Mouse (Mus musculus): ENCODE measurements around the gene Gpr180.

Gpr180 gene

DNA sequence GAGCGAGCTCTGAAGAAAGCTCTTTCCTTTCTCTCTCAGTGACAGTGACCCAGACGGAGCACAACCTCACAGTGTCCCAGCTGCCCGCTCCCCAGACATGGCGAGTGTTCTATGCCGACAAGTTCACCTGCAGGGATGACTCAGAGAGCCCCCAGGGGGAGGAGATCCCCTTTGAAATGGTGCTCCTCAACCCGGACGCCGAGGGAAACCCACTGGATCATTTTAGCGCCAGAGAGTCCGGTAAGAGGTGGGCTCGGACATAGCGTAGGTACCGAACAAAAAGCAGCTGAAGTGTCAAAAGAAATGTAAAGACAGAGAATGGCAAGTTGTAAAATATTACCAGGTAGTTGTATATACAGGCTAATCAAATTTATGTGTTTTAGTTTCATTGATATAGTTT lies 11.1 kb downstream of the Gpr180 start:
- ChIA-PET CTCF (interaction anchor here in 1 of 4 experiments (1.3 kb wide), 1 partner anchor 656 kb away, joined by 3 read pairs; no protein-coding TSS in a partner anchor), POLR2A (interaction anchor here in 2 of 4 experiments (0.8 to 2.6 kb wide), 8 partner anchors 8 to 21 kb away, joined by 3 to 11 read pairs (median 3); partner anchors contain the start of genes Gpr180 (in 1 of the 2) and Tgds (in 1 of the 2))

DNA sequence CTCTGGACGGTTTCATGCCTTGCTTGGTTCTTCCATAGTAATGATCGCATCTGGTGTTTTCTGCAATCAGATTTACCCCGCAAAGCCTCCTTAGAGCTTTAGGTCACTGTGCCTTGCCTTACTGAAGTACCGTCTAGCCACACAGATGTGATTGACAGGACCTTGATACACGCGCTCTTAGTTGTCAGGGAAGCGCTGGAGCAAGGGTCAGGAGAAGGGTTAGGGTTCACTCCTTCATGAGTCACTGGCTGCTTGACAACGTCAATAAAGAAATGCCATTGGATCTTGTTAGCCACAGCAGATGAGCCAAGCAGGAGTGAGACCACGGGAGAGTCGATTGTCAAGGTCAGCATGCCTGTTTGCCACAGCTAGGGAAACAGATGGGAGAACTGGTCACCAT lies 11.6 kb downstream of the Gpr180 start:
- ChIA-PET CTCF (interaction anchor here in 1 of 4 experiments (1.3 kb wide), 1 partner anchor 656 kb away, joined by 3 read pairs; no protein-coding TSS in a partner anchor), POLR2A (interaction anchor here in 2 of 4 experiments (0.6 to 1.5 kb wide), 5 partner anchors 9 to 228 kb away, joined by 3 read pairs; partner anchors contain the start of gene Tgds (in 1 of the 2))

DNA sequence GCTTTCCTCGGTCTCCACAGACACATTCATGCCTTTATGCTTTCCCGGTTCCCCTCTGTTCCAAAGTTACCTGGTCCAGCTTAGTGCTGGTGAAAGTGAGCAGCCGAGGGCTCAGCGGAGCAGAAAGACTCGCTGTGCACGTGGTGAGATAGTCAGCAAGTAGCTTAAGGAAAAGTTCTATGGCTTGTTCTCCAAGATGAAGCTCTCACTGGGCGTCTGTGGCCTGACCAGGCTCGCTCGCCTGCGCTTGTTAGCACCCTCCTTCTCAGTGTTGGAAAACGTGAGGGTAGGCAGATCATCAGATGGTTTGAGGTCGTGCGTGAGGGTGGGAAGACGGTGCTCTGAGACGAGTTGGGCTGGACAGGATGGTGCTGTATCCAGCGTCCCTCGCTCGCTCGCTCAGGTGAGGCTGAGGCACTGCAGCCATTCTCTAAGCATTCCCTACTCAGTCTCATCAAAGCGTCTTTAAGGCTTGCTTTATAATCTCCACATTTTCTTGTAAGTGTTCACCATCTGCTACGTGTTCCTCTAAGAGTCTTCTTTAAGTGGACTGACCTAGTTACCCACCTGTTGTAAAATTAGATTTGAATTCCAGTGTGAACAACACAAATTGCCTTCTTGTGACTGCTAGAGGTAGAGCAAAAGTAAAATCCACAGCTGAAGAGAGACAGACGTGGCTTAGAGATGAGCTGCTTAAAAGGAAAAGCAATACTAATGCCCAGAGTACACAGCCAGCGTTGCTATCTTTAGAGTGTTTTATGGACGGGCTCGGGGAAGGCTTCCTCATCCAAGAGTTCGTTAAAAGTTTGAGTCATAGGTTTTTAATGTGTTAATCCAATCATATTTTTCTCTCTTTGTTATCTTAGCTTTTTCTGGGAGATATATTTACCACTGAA lies 13.9 kb downstream of the Gpr180 start:
- POLR2A ChIA-PET: interaction anchor here in 2 of 4 experiments (0.9 to 3.4 kb wide), 5 partner anchors 8 to 26 kb away, joined by 3 to 14 read pairs (median 4); no protein-coding TSS in a partner anchor
- CTCF ChIA-PET: interaction anchor here in 1 of 4 experiments (1.0 kb wide), 1 partner anchor 18 kb away, joined by 4 read pairs; no protein-coding TSS in a partner anchor

DNA sequence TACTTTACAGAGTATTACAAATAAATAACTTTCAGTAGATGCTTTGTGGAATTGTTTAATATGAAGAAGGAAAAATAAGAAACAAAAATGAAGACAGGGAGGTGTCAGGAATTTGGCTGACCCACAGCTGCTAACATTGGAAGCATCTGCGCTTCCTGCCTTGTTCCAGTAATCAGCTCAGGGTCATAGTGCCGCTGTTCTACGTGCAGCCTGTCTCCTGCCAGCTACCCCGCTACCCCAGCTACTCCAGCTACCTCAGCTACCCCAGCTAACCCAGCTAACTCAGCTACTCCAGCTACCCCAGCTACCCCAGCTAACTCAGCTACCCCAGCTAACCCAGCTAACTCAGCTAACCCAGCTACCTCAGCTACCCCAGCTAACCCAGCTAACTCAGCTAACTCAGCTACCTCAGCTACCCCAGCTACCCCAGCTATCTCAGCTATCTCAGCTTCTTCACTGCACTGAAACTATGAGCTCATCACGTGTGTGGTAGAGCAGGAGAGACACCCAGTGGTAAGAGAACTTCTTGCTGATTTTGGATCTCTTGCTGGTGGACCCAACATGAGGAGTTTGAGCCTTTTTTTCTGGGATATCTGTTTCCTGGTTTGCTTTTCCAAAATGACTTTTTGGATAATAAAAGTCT lies 14.8 kb downstream of the Gpr180 start:
- POLR2A ChIA-PET: interaction anchor here in 2 of 4 experiments (1.0 to 3.4 kb wide), 3 partner anchors 14 to 23 kb away, joined by 3 to 14 read pairs (median 4); no protein-coding TSS in a partner anchor
- CTCF ChIA-PET: interaction anchor here in 1 of 4 experiments (0.8 to 1.0 kb wide), 2 partner anchors 9 to 146 kb away, joined by 3 to 5 read pairs; no protein-coding TSS in a partner anchor

DNA sequence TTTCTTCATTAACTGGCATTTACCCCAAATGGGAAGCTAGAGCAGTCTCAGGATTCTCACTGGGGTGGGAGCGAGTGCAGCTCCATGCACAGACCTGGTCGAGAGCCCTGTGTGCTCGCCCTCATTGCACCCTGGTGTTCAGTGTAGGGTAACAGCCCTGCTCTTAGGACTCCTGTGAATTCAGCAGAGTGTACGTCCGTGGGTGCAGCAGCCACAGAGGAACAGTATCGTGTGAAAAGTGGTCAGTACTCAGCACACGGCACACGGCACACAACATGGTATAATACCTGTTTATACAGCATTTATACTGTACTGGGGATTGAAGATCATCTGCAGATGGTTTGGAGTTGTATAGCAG lies 15.3 kb downstream of the Gpr180 start:
- CTCF ChIA-PET: interaction anchor here in 1 of 4 experiments (0.8 to 1.0 kb wide), 2 partner anchors 10 to 146 kb away, joined by 3 to 5 read pairs; no protein-coding TSS in a partner anchor

DNA sequence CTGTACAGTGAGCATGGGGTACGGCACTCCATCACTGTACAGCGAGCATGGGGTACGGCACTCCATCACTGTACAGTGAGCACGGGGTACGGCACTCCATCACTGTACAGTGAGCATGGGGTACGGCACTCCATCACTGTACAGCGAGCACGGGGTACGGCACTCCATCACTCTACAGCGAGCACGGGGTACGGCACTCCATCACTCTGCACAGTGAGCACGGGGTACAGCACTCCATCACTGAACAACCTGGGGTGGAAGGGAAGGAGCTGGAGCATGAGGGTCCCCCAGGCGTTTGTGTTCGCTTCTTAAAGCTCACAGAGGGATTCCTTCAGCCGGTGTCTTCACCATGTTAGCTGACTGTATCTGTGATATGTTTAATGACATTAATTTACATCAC lies 19.1 kb downstream of the Gpr180 start:
- ChIA-PET CTCF (interaction anchor here in 2 of 4 experiments (1.3 to 1.8 kb wide), 5 partner anchors 9 to 612 kb away, joined by 4 to 8 read pairs (median 5); partner anchors contain the start of gene Tgds (in 1 of the 2)), POLR2A (interaction anchor here in 1 of 4 experiments (1.4 kb wide), 1 partner anchor 9 kb away, joined by 4 read pairs; no protein-coding TSS in a partner anchor)

More for the DNA sequence above, 15.3 kb downstream of the Gpr180 start:
- POLR2A ChIA-PET: interaction anchor here in 2 of 4 experiments (1.4 to 3.4 kb wide), 2 partner anchors 14 kb away, joined by 4 to 14 read pairs; no protein-coding TSS in a partner anchor

DNA sequence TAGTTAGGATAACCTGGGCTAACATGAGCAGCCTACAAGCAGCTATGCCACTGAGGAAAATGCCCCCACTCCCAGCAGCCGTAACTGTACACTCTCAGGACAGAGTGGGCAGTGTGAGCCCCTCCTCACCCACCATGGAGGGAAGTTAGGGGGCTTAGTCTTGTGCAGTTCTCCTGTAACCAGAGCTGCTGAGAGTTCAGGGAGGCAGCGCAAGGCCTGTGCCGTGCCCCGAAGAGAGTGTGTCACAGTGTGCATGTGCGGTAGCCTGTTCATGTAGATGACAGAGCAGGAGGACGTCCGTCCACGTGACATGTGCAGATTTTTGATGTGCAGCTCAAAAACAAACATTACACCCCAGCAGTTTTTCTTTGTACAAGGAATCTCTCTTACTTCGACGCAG lies 19.8 kb downstream of the Gpr180 start:
- POLR2A ChIA-PET: interaction anchor here in 2 of 4 experiments (0.7 to 1.4 kb wide), 2 partner anchors 10 to 614 kb away, joined by 4 read pairs; no protein-coding TSS in a partner anchor

DNA sequence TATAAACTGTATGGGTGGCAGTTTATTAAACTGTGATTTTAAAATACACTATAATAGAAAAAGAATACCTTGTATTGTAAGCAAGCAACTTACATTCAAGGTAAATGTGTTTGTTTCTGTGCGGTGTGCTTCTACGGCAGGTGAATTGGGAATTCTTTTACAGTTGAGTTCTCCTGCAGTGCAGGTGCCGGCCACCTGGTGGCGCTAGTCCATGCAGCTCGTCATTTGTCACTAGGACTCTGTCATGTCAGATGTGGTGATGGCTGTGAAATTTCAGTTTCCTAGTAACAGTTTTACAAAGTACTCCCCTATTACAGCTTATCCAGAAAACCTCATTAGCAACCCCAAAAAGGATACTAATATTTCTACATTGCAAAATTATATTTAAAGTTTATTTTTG lies 20.2 kb downstream of the Gpr180 start:
- ChIA-PET POLR2A (interaction anchor here in 2 of 4 experiments (0.7 to 1.4 kb wide), 2 partner anchors 10 to 613 kb away, joined by 4 read pairs; no protein-coding TSS in a partner anchor), CTCF (interaction anchor here (0.5 to 1.8 kb wide), 17 partner anchors 10 to 611 kb away, joined by 3 to 8 read pairs (median 4); partner anchors contain the start of gene Tgds (in 2 of the 4))

More for the DNA sequence above, 19.8 kb downstream of the Gpr180 start:
- CTCF ChIA-PET: interaction anchor here (0.5 to 1.8 kb wide), 17 partner anchors 10 to 611 kb away, joined by 3 to 8 read pairs (median 4); partner anchors contain the start of gene Tgds (in 2 of the 4)

DNA sequence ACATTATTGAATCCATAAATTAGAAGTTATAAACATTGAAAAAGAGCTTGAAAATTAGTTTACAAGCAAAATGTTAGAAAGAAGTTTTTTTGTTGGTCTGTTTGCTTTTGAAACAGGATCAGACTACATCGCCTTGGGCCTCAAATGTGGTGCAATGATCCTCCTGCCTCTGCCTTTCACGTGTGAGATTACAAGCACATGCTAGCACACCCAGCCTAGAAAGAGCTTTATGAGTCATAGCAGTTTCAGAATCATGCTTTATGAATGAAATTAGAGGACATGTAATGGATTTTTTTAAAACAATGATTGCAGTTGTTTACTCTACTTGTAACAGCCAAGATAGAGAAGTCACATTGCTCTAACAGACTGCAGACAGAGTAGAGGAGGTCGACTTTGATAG lies 24.8 kb downstream of the Gpr180 start:
- CTCF ChIA-PET: no interaction called here
- POLR2A ChIA-PET: interaction anchor here in 1 of 4 experiments (1.5 kb wide), 1 partner anchor 18 kb away, joined by 3 read pairs; no protein-coding TSS in a partner anchor

DNA sequence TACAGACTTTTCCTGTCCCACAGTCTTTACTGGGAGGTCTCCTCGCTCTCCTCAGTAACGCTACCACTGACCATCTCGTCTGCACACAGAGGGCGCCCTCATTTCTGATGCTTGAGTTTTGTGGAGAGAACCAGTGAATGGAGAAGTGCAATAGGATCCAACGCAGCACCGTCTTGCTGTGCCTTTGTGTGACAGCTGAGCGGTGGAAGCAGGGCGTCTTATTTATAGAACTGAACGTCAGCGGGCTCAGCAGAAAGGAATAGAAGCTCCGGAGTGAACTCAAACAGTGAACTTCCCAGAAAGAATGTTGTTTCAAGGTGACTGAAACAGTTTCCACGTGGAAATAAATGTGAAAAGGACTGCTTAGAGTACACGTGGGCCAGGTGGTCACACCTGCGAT lies 25.7 kb downstream of the Gpr180 start:
- ChIA-PET POLR2A (interaction anchor here in 1 of 4 experiments (1.5 kb wide), 1 partner anchor 17 kb away, joined by 3 read pairs; no protein-coding TSS in a partner anchor), CTCF (interaction anchor here in 1 of 4 experiments (0.9 kb wide), 1 partner anchor 12 kb away, joined by 3 read pairs; no protein-coding TSS in a partner anchor)

DNA sequence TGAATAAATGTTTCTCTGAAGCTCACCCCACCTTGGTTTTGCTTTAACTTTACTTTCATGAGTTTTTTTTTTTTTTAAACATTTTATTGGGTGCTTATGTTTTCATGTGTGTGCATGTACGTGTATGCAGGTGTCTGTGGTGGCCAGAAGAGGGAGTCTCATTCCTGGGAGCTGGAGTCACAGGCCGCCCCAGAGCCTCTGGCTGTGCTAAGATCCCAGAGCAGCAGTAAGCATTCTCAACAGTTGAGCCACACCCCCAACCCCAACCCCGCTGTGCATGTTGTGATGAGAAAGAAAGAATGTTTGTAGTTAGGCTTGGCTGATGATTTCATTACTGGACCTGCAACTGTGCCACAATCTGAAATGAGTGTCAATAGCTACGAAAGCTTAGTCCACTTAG lies 31.8 kb downstream of the Gpr180 start:
- POLR2A ChIA-PET: interaction anchor here (0.6 to 1.2 kb wide), 6 partner anchors 9 to 509 kb away, joined by 3 to 8 read pairs (median 4); no protein-coding TSS in a partner anchor
- CTCF ChIA-PET: interaction anchor here in 3 of 4 experiments (0.6 to 1.2 kb wide), 7 partner anchors 9 to 1829 kb away, joined by 3 to 6 read pairs (median 4); no protein-coding TSS in a partner anchor

DNA sequence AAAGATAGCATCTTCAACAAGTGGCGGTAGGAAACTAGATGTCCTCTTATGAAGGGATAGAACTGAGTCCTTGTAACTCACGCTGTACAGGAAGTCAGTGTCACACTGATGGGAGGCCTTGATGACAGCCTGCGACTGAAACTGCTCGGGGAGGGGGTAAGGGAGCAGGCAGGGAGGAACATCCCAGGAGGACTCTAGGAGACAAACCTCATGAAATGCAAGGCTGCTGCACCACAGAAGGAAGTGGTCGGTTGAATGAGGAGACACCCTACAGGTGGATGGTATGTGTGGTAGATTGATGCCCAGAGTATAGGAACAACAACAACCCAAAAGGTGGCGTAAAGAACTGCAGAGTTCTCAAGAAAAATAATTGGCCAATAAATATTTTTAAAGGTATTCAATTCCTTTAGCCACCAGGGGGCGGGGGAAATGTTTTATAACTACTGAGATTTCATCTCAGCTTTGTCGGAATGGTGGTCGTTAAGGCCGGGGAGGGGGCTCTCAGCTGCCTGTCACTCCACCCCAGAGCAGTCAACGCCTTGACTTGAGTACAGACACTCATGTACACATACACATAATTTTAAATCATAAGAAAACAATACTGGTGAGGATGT lies 36.7 kb downstream of the Gpr180 start:
- ChIA-PET CTCF (interaction anchor here in 1 of 4 experiments (0.5 to 1.4 kb wide), 2 partner anchors 14 to 496 kb away, joined by 3 to 6 read pairs; no protein-coding TSS in a partner anchor), POLR2A (interaction anchor here in 2 of 4 experiments (1.1 to 1.3 kb wide), 2 partner anchors 15 to 41 kb away, joined by 3 to 4 read pairs; partner anchors contain the start of gene Tgds (in 1 of the 2))

DNA sequence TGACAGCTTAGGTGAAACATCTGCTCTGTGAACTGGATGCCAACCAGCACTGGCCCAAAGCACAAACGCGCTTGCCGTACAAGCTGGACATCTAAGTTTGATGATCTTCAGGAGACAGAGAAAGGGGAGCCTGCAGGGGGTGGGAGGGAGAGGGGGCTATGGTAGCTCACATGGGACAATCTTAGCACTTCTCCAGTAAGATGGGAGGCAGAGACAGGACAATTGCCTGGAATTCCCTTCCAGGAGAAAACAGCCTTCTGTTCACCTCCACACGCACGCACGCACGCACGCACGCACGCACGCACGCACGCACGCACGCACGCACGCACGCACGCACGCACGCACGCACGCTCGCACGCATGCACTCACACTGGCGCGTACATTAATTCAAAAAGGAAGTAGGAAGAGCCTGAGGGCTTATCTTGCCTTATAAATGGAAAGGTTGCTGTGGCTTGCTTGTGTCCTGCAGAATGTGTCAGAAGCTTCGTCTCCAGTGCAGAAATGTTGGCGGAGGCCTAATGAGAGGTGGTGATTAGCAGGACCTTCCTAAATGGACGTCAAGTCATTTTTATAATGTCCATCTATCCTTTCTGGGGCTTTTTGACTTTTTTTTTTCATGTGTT lies 38.2 kb downstream of the Gpr180 start:
- CTCF ChIA-PET: interaction anchor here in 2 of 4 experiments (0.8 to 1.4 kb wide), 3 partner anchors 12 to 50 kb away, joined by 3 to 6 read pairs (median 3); no protein-coding TSS in a partner anchor
- POLR2A ChIA-PET: interaction anchor here in 2 of 4 experiments (0.7 to 1.3 kb wide), 9 partner anchors 9 to 62 kb away, joined by 3 to 4 read pairs (median 3); partner anchors contain the start of genes Tgds (in 2 of the 2) and Sox21 (in 1 of the 2)

DNA sequence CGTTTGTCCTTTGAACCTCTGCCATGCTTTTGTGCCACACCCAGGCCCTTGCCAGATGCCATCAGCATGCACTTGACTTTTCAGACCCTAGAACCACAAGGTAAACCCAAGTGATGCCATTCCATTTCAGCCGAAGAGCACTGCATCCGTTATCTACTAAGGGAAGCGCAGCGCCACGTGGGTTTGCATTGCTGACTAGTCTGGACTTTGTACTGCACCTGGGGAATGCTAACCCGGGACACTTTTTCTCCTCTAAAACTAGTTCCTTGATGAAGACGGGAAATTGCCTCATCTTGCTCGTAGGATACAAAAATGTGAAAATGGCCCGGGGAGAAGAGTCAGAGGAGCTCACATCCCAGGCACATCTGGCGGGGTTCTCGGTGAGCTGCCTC lies 38.7 kb downstream of the Gpr180 start:
- CTCF ChIA-PET: no interaction called here

DNA sequence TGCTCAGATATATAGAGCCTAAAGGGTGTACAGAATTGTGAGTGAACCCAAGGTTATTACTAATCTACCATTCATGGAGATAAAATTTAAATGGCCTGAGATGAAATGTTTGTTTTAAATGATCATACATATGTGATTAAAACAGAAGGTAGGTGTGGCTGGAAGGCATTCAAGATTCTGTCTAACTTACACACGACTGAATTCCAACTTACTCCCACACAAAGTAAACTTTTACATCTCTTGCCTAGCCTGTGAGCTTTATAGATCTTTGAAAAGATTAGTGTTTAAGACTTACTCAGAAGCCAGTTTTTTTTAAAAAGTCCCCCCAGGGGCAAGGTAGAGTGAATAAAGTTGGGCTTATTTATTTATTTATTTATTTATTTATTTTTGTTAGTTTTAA lies 42.3 kb downstream of the Gpr180 start:
- CTCF ChIA-PET: interaction anchor here in 1 of 4 experiments (2.2 kb wide), 1 partner anchor 22 kb away, joined by 6 read pairs; no protein-coding TSS in a partner anchor
- POLR2A ChIA-PET: interaction anchor here in 1 of 4 experiments (0.9 to 1.5 kb wide), 2 partner anchors 17 to 85 kb away, joined by 3 to 4 read pairs; no protein-coding TSS in a partner anchor

More for the DNA sequence above, 38.7 kb downstream of the Gpr180 start:
- POLR2A ChIA-PET: interaction anchor here in 1 of 4 experiments (0.7 to 1.1 kb wide), 7 partner anchors 9 to 61 kb away, joined by 3 to 4 read pairs (median 3); partner anchors contain the start of genes Sox21 and Tgds

DNA sequence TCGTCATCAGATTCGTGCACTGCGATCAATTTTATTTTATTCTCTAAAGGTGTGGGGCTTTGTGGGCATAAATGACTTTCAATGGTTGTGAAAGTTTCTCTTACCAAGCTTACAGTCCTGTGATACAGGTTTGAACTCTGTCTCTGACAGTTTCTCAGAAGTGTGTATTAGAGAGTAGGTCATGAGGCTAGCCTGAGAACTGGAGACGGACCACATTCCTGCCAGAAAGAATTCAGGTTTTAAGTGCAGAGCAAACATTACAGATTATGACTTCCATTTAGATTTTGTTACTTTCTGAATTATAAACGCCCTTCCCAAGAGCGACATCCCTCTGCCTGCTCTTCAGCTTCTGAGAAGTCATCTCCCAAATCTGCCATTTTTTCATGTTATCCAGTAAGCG lies 42.7 kb downstream of the Gpr180 start:
- POLR2A ChIA-PET: interaction anchor here in 1 of 4 experiments (0.6 to 1.5 kb wide), 4 partner anchors 18 to 1532 kb away, joined by 3 to 6 read pairs (median 4); no protein-coding TSS in a partner anchor
- CTCF ChIA-PET: interaction anchor here in 3 of 4 experiments (0.6 to 2.2 kb wide), 4 partner anchors 12 to 808 kb away, joined by 3 to 6 read pairs (median 4); no protein-coding TSS in a partner anchor
